Mouse (Mus musculus): ENCODE measurements around the gene Abce1. TPM values are rescaled to one million over a fixed set of nuclear protein-coding genes. Genes with fewer than 3 reads are reported as not detected.
A peak's percentile ranks its signal among the peaks of the same experiment; 100 is the strongest.

Gene Abce1
- polyA plus RNA-seq (2012; rRNA removed): 8.0 and 13.0 TPM in 2 replicates

- Histone ChIP-seq H3K4me1 (ENCODE audit: control insufficient read depth, insufficient read depth, low read length) (peaks cover 3% of the 10 kb centered on the region), H3K4me3 (replicated peaks; ENCODE audit: extremely low read depth, low read depth, low read length) (peak within 1 kb of the TSS; percentile 99)
- no peak for TF ChIP-seq CTCF (IDR thresholded peaks at IDR 0.05; ENCODE audit: insufficient read depth, low read length)
- peak; percentile 87 for TF ChIP-seq POLR2A (IDR thresholded peaks at IDR 0.05; ENCODE audit: borderline replicate concordance, extremely low read depth, low read depth, low read length)
- DNase-seq: peak; percentile 98
- under 1% methylated on average over 73 of the region's 73 CpGs for WGBS
Observed at GRCm38 (mm10) chr8:79711064-79711961, at the start of gene Abce1, which contains the start of gene Anapc10. Gene Abce1, minus strand, starts transcription at chr8:79711740. Gene Anapc10, plus strand, starts transcription at chr8:79711820.

GRCm38 (mm10) chr8:79750305-79750704 lies 38.8 kb upstream of the Abce1 start:
- no peak overlapping the region for H3K4me3 ChIP-seq (replicated peaks; ENCODE audit: extremely low read depth, low read depth, low read length)
- WGBS: 27% methylated on average over 2 of the region's 2 CpGs
- TF ChIP-seq CTCF (IDR thresholded peaks at IDR 0.05; ENCODE audit: insufficient read depth, low read length) (no peak), POLR2A (IDR thresholded peaks at IDR 0.05; ENCODE audit: borderline replicate concordance, extremely low read depth, low read depth, low read length) (no peak)
- no peak for DNase-seq
- H3K4me1 ChIP-seq (ENCODE audit: control insufficient read depth, insufficient read depth, low read length): no peaks in the 10 kb centered on the region

GRCm38 (mm10) chr8:79748591-79748990 lies 37.1 kb upstream of the Abce1 start:
- no peak for DNase-seq
- no peaks in the 10 kb centered on the region for H3K4me1 ChIP-seq (ENCODE audit: control insufficient read depth, insufficient read depth, low read length)
- TF ChIP-seq POLR2A (IDR thresholded peaks at IDR 0.05; ENCODE audit: borderline replicate concordance, extremely low read depth, low read depth, low read length): no peak
- TF ChIP-seq CTCF (IDR thresholded peaks at IDR 0.05; ENCODE audit: insufficient read depth, low read length): no peak
- H3K4me3 ChIP-seq (replicated peaks; ENCODE audit: extremely low read depth, low read depth, low read length): no peak overlapping the region
- WGBS: 65% methylated on average over 4 of the region's 4 CpGs

GRCm38 (mm10) chr8:79748171-79748570 lies 36.6 kb upstream of the Abce1 start:
- WGBS: 68% methylated on average over 2 of the region's 2 CpGs
- TF ChIP-seq CTCF (IDR thresholded peaks at IDR 0.05; ENCODE audit: insufficient read depth, low read length) (no peak), POLR2A (IDR thresholded peaks at IDR 0.05; ENCODE audit: borderline replicate concordance, extremely low read depth, low read depth, low read length) (no peak)
- Histone ChIP-seq H3K4me3 (replicated peaks; ENCODE audit: extremely low read depth, low read depth, low read length) (no peak overlapping the region), H3K4me1 (ENCODE audit: control insufficient read depth, insufficient read depth, low read length) (no peaks in the 10 kb centered on the region)
- DNase-seq: no peak

GRCm38 (mm10) chr8:79734304-79734703 lies 22.8 kb upstream of the Abce1 start:
- DNase-seq: no peak
- TF ChIP-seq POLR2A (IDR thresholded peaks at IDR 0.05; ENCODE audit: borderline replicate concordance, extremely low read depth, low read depth, low read length) (no peak), CTCF (IDR thresholded peaks at IDR 0.05; ENCODE audit: insufficient read depth, low read length) (peak; percentile 45; the same call in 1 of the 2 replicates)
- Histone ChIP-seq H3K4me1 (ENCODE audit: control insufficient read depth, insufficient read depth, low read length) (no peaks in the 10 kb centered on the region), H3K4me3 (replicated peaks; ENCODE audit: extremely low read depth, low read depth, low read length) (no peak overlapping the region)
- 11% methylated on average over 2 of the region's 2 CpGs for WGBS

- 96% methylated on average over 1 of the region's 1 CpGs for WGBS
- Histone ChIP-seq H3K4me1 (ENCODE audit: control insufficient read depth, insufficient read depth, low read length) (no peaks in the 10 kb centered on the region; the same call in 1 of the 2 replicates), H3K4me3 (replicated peaks; ENCODE audit: extremely low read depth, low read depth, low read length) (no peak overlapping the region)
- no peak for DNase-seq
- TF ChIP-seq POLR2A (IDR thresholded peaks at IDR 0.05; ENCODE audit: borderline replicate concordance, extremely low read depth, low read depth, low read length) (no peak), CTCF (IDR thresholded peaks at IDR 0.05; ENCODE audit: insufficient read depth, low read length) (no peak)
Observed at GRCm38 (mm10) chr8:79727900-79728299, 16.4 kb upstream of the Abce1 start.

- TF ChIP-seq CTCF (IDR thresholded peaks at IDR 0.05; ENCODE audit: insufficient read depth, low read length) (no peak), POLR2A (IDR thresholded peaks at IDR 0.05; ENCODE audit: borderline replicate concordance, extremely low read depth, low read depth, low read length) (no peak)
- DNase-seq: no peak
- 55% methylated on average over 3 of the region's 3 CpGs for WGBS
- H3K4me3 ChIP-seq (replicated peaks; ENCODE audit: extremely low read depth, low read depth, low read length): no peak overlapping the region
- H3K4me1 ChIP-seq (ENCODE audit: control insufficient read depth, insufficient read depth, low read length): no peaks in the 10 kb centered on the region; the same call in 1 of the 2 replicates
Observed at GRCm38 (mm10) chr8:79724589-79724988, 13.0 kb upstream of the Abce1 start.

- no peak overlapping the region for H3K4me3 ChIP-seq (replicated peaks; ENCODE audit: extremely low read depth, low read depth, low read length)
- no peak for TF ChIP-seq POLR2A (IDR thresholded peaks at IDR 0.05; ENCODE audit: borderline replicate concordance, extremely low read depth, low read depth, low read length)
- no peak for TF ChIP-seq CTCF (IDR thresholded peaks at IDR 0.05; ENCODE audit: insufficient read depth, low read length)
- DNase-seq: no peak
- H3K4me1 ChIP-seq (ENCODE audit: control insufficient read depth, insufficient read depth, low read length): no peaks in the 10 kb centered on the region; the same call in 1 of the 2 replicates
Observed at GRCm38 (mm10) chr8:79723308-79723707, 11.8 kb upstream of the Abce1 start.

- Histone ChIP-seq H3K4me1 (ENCODE audit: control insufficient read depth, insufficient read depth, low read length) (no peaks in the 10 kb centered on the region; the same call in 1 of the 2 replicates), H3K4me3 (replicated peaks; ENCODE audit: extremely low read depth, low read depth, low read length) (no peak overlapping the region)
- no peak for DNase-seq
- TF ChIP-seq CTCF (IDR thresholded peaks at IDR 0.05; ENCODE audit: insufficient read depth, low read length) (no peak), POLR2A (IDR thresholded peaks at IDR 0.05; ENCODE audit: borderline replicate concordance, extremely low read depth, low read depth, low read length) (no peak)
Observed at GRCm38 (mm10) chr8:79721537-79721936, 10.0 kb upstream of the Abce1 start.

- 38% methylated on average over 6 of the region's 6 CpGs for WGBS
- TF ChIP-seq CTCF (IDR thresholded peaks at IDR 0.05; ENCODE audit: insufficient read depth, low read length) (no peak), POLR2A (IDR thresholded peaks at IDR 0.05; ENCODE audit: borderline replicate concordance, extremely low read depth, low read depth, low read length) (no peak)
- H3K4me3 ChIP-seq (replicated peaks; ENCODE audit: extremely low read depth, low read depth, low read length): no peak overlapping the region
- DNase-seq: no peak
- H3K4me1 ChIP-seq (ENCODE audit: control insufficient read depth, insufficient read depth, low read length): peaks cover 3% of the 10 kb centered on the region
Observed at GRCm38 (mm10) chr8:79712676-79713075, 1.1 kb upstream of the Abce1 start.
